Mouse (Mus musculus): ENCODE data around the gene Tapbp.
"Not testable (repeated sequence)": the region's sequence is repeated elsewhere in the genome, so short reads cannot be mapped to it uniquely, and the experiment has no call there.

GRCm38 (mm10) chr17:33887802-33888201, 27.9 kb upstream of the Tapbp start:
- not testable (repeated sequence) for TF ChIP-seq POLR2A (IDR thresholded peaks at IDR 0.05; ENCODE audit: insufficient read length, low read depth); USF1 (IDR thresholded peaks at IDR 0.05; ENCODE audit: low read depth)
